ENCODE assay signal across 19 mouse cellular contexts in the genomic region with DNA sequence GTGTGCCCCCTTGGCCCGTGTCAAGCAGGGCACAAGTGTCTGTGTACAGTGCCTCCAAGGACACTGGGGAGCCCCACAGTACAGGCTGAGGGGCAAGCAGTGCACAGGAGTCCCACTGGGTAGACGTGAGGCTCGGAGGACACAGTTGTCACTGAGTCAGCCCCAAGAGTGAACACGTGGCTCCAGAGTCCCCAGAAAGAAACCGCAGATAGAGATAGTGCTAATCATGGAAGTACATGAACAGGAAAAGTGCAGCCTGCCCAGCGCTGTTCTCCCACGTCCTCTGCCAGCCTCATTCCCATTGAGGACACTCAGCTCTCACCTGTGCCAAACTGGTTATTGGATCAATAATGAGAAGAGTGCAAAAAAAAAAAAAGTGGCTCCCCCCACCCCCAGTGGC. TPM values are rescaled to one million over a fixed set of nuclear protein-coding genes. Genes with fewer than 3 reads are reported as not detected.
DNase-seq lines count a peak whose midpoint lies in the region; ATAC-seq lines count a peak whose summit lies in the region.
"Had no signal": no experiment of that assay in that cellular context is flagged by ENCODE, and none has a peak within 500 bp of the region (broad histone marks: within the 10 kb centered on the region; RNA-seq: fewer than 3 reads in every experiment).

No protein-coding gene starts in this region.

- WGBS in heart, embryonic 16.5 days = 32% methylated on average over 7 of the region's 7 CpGs
- WGBS in heart, embryonic 10.5 days = 46% methylated on average over 7 of the region's 7 CpGs
- WGBS in liver, embryonic 12.5 days (ENCODE audit: insufficient replicate concordance) = 23% methylated on average over 7 of the region's 7 CpGs

- DNase-seq in heart, embryonic 10.5 days (ENCODE audit: low spot score) = no peak
- peak; percentile 66 for DNase-seq in c-Kit-positive CD71-positive TER-119-positive erythroid progenitor cells, embryonic 14.5 days (ENCODE audit: low spot score)
- DNase-seq in spleen, postnatal 36 days (ENCODE audit: low spot score in 2 of 2) = no peak
- DNase-seq: adrenal gland, postnatal 10 days; cerebellum, adult 9-11 months; forebrain, postnatal 0 days; kidney, adult 8-10 months; kidney, postnatal 25 days; right cerebral cortex, postnatal 25 days; thymus, postnatal 25 days had no signal

- no peaks in the 10 kb centered on the region for H3K27me3 ChIP-seq in heart, embryonic 16.5 days (ENCODE audit: control insufficient read depth, insufficient read depth, low read length)
- H3K27me3 ChIP-seq in heart, embryonic 10.5 days (ENCODE audit: insufficient read depth, poor library complexity, severe bottlenecking) = no peaks in the 10 kb centered on the region
- no peaks in the 10 kb centered on the region for H3K27me3 ChIP-seq in liver, embryonic 12.5 days (replicated peaks)
- H3K27me3 ChIP-seq: CH12.LX; embryonic facial prominence, embryonic 12.5 days; midbrain, embryonic 15.5 days had no signal

- H3K27ac ChIP-seq in heart, embryonic 16.5 days (ENCODE audit: low read length) = peak overlapping the region; percentile 23; the same call in 1 of the 2 replicates
- H3K27ac ChIP-seq in heart, embryonic 10.5 days = no peak overlapping the region; the same call in 1 of the 2 replicates
- peak overlapping the region; percentile 63 for H3K27ac ChIP-seq in liver, embryonic 12.5 days
- H3K27ac ChIP-seq: embryonic facial prominence, embryonic 12.5 days; midbrain, embryonic 15.5 days had no signal

- H3K4me1 ChIP-seq in heart, embryonic 16.5 days (ENCODE audit: control insufficient read depth, insufficient read depth, low read length) = peaks cover 6% of the 10 kb centered on the region
- peaks cover 24% of the 10 kb centered on the region for H3K4me1 ChIP-seq in heart, embryonic 10.5 days
- peaks cover 74% of the 10 kb centered on the region for H3K4me1 ChIP-seq in liver, embryonic 12.5 days
- H3K4me1 ChIP-seq: embryonic facial prominence, embryonic 12.5 days; midbrain, embryonic 15.5 days had no signal

- no peak overlapping the region for H3K9ac ChIP-seq in heart, embryonic 16.5 days (ENCODE audit: low read length)
- H3K9ac ChIP-seq in liver, embryonic 12.5 days = peak overlapping the region; percentile 55
- H3K9ac ChIP-seq: embryonic facial prominence, embryonic 12.5 days; forebrain, postnatal 0 days; midbrain, embryonic 15.5 days had no signal

- H3K4me3 ChIP-seq in heart, embryonic 16.5 days (ENCODE audit: low read length) = no peak overlapping the region
- H3K4me3 ChIP-seq in heart, embryonic 10.5 days = no peak overlapping the region
- H3K4me3 ChIP-seq in liver, embryonic 12.5 days = 0 out of 2 replicates have a peak overlapping the region, but pooled peaks have one; percentile 13
- H3K4me3 ChIP-seq: embryonic facial prominence, embryonic 12.5 days; midbrain, embryonic 15.5 days; myocyte had no signal

- no peaks in the 10 kb centered on the region for H3K9me3 ChIP-seq in heart, embryonic 16.5 days (replicated peaks; ENCODE audit: control insufficient read depth, low read length)
- H3K9me3 ChIP-seq in heart, embryonic 10.5 days = no peaks in the 10 kb centered on the region
- H3K9me3 ChIP-seq in liver, embryonic 12.5 days (replicated peaks) = no peaks in the 10 kb centered on the region
- H3K9me3 ChIP-seq: embryonic facial prominence, embryonic 12.5 days; midbrain, embryonic 15.5 days had no signal

- ATAC-seq in heart, embryonic 16.5 days (replicated peaks; ENCODE audit: extremely low read depth, insufficient read depth, low FRiP score) = peak; percentile 38
- ATAC-seq in liver, embryonic 12.5 days = peak; percentile 81
- ATAC-seq in megakaryocyte-erythroid progenitor cell, adult 5-6 weeks (replicated peaks; ENCODE audit: low FRiP score, low TSS enrichment, poor library complexity, severe bottlenecking) = peak; percentile 77
- no peak for ATAC-seq in activated CD4-positive, CD25-positive, alpha-beta regulatory T cell, adult 4 months
- ATAC-seq: forebrain, postnatal 0 days; lung, postnatal 0 days; midbrain, embryonic 15.5 days had no signal

- no peaks in the 10 kb centered on the region for H3K36me3 ChIP-seq in heart, embryonic 16.5 days (ENCODE audit: control insufficient read depth, insufficient read depth)
- no peaks in the 10 kb centered on the region for H3K36me3 ChIP-seq in heart, embryonic 10.5 days
- no peaks in the 10 kb centered on the region for H3K36me3 ChIP-seq in liver, embryonic 12.5 days
- H3K36me3 ChIP-seq: embryonic facial prominence, embryonic 12.5 days; midbrain, embryonic 15.5 days had no signal

- H3K4me2 ChIP-seq in heart, embryonic 16.5 days (ENCODE audit: low read depth, low read length) = no peak overlapping the region
- peak overlapping the region; percentile 60 for H3K4me2 ChIP-seq in liver, embryonic 12.5 days
- H3K4me2 ChIP-seq: embryonic facial prominence, embryonic 12.5 days; midbrain, embryonic 15.5 days had no signal

RNA-seq across cellular contexts. Expression of gene Tmem40, which starts 6.7 kb away (rescaled TPM):
- polyA plus RNA-seq in heart, embryonic 16.5 days (2015; fragmentation: Nextera tagmentation; extraction: Ambion mirVana) = 1.1 and 1.3 TPM in 2 replicates
- polyA plus RNA-seq in heart, embryonic 10.5 days (2016; fragmentation: Nextera tagmentation; extraction: Ambion mirVana) = 2.8 and 3.3 TPM in 2 replicates
- 29.1 and 32.7 TPM in 2 replicates for polyA plus RNA-seq in liver, embryonic 12.5 days (2016; fragmentation: Nextera tagmentation; extraction: Ambion mirVana)
- 27.1 and 36.9 TPM in 2 replicates for total RNA-seq in megakaryocyte-erythroid progenitor cell, adult 5-6 weeks (2014; fragmentation: Nextera tagmentation)
- total RNA-seq in megakaryocyte-erythroid progenitor cell, adult 5-6 weeks (2017) = 24.0 and 36.5 TPM in 2 replicates
- not detected for polyA plus RNA-seq in activated CD4-positive, CD25-positive, alpha-beta regulatory T cell, adult 4 months (2017; shearing (Covaris generic))
- total RNA-seq: CH12.LX had no signal

RNA-seq across cellular contexts. Expression of gene Cand2, which starts 18.8 kb away (rescaled TPM):
- 42.0 and 49.8 TPM in 2 replicates for polyA plus RNA-seq in heart, embryonic 16.5 days (2015; fragmentation: Nextera tagmentation; extraction: Ambion mirVana)
- 60.0 and 73.9 TPM in 2 replicates for polyA plus RNA-seq in heart, embryonic 10.5 days (2016; fragmentation: Nextera tagmentation; extraction: Ambion mirVana)
- polyA plus RNA-seq in liver, embryonic 12.5 days (2016; fragmentation: Nextera tagmentation; extraction: Ambion mirVana) = 9.5 and 10.5 TPM in 2 replicates
- 0.54 and 2.1 TPM in 2 replicates for total RNA-seq in megakaryocyte-erythroid progenitor cell, adult 5-6 weeks (2014; fragmentation: Nextera tagmentation)
- total RNA-seq in megakaryocyte-erythroid progenitor cell, adult 5-6 weeks (2017) = 0.72 and 0.89 TPM in 2 replicates
- 1 to 10 TPM; 2.3 to 3.3 TPM for polyA plus RNA-seq in activated CD4-positive, CD25-positive, alpha-beta regulatory T cell, adult 4 months (2017; shearing (Covaris generic))

RNA-seq across cellular contexts. Expression of gene Rpl32, which starts 53.0 kb away (rescaled TPM):
- polyA plus RNA-seq in heart, embryonic 16.5 days (2015; fragmentation: Nextera tagmentation; extraction: Ambion mirVana) = 1,011 and 1,085 TPM in 2 replicates
- polyA plus RNA-seq in heart, embryonic 10.5 days (2016; fragmentation: Nextera tagmentation; extraction: Ambion mirVana) = 1,266 and 1,290 TPM in 2 replicates
- polyA plus RNA-seq in liver, embryonic 12.5 days (2016; fragmentation: Nextera tagmentation; extraction: Ambion mirVana) = 1,876 and 1,897 TPM in 2 replicates
- total RNA-seq in megakaryocyte-erythroid progenitor cell, adult 5-6 weeks (2014; fragmentation: Nextera tagmentation) = 5,043 and 6,230 TPM in 2 replicates
- total RNA-seq in megakaryocyte-erythroid progenitor cell, adult 5-6 weeks (2017) = 5,746 and 6,785 TPM in 2 replicates
- polyA plus RNA-seq in activated CD4-positive, CD25-positive, alpha-beta regulatory T cell, adult 4 months (2017; shearing (Covaris generic)) = 1,000 to 10,000 TPM; 7,828 to 8,360 TPM
